Mouse (Mus musculus): ENCODE results near the gene Zcchc7.
"Not testable (repeated sequence)": the region's sequence is repeated elsewhere in the genome, so short reads cannot be mapped to it uniquely, and the experiment has no call there.

Gene Zcchc7

DNA sequence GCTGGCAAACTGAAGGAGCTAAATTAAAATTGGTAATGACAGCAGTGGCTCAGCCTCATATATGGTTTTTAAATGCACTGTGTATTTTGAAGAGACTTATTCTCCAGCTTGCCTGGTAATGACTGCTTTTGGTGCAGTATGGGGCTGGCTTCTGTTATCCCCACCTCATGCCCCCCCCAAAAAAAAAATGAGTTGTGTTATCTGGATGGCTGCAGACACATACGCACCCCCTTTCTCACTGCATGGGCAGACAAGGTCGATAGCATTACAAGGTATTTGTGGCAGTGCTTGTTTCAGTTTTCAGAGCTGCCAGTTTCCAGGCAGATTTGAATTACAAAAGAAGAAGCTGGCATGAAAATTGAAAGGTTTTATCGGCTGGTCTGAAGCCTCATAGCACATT is 162.2 kb downstream of the Zcchc7 start:
- no peak for DNase-seq

DNA sequence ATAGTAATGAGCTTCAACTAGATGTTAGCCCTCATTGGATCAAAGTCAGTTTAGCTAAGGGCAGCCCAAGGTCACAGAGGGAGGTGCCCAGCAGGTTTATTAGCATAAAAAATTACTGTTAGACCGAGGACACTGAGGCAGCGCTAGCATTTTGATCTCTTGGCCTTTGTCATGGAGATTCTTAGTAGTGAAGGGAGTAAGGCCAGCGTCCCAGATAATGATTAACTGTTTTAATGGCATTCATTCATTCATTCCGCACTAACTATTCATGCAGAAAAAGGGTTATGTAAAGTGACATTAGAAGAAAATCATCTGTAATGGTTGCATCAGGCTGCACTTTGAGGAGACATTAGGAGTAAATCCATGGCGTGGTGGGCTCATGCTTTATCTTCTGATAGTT is 165.2 kb downstream of the Zcchc7 start:
- no peak for DNase-seq

DNA sequence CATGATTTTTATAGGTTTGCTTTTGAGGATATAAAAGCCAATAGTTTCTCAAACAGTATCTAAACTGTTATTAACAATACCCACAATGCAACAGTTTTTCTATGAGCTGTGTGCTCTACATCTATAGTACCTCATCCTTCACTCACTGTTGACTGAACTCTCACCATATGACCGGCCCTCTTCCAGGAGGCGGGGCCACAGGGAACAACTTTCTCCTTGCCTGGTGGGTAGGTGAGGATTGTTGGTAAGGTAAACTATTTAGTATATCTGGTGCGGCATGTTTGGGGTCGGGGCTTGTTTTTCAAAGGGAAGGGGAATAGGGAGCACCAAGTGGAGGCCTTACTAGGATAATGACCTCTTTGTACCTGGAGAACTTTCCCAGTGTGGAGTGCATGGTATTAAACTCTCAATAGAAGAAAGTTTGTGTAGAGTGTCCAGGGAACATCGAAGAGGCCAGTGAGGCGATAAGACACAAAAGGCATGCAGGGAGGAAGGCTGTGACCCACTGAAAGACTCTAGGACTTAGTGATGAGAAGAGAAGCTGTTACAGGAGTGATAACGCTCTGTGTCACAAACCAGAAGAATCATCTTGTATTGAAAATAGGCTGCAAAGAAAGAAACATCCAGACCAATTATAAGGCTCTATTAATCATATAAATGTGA is 166.9 kb downstream of the Zcchc7 start:
- no peak for DNase-seq

DNA sequence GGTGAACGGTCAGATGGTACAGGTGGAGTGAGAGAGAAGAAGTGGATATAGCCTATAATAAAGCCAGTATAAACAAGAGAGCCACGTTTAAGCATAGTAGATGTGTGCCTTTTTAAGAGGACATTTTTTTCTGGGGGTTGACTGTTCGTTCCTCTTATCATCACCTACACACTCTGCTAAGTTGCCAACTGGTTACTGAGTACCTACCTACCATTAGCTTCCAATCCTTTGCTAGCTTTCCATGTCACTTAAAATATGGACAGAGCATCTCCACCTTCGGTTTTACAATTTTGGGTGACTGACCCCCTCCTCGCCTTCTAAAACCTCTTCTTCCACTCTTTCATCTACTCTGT is 167.4 kb downstream of the Zcchc7 start:
- no peak for DNase-seq

DNA sequence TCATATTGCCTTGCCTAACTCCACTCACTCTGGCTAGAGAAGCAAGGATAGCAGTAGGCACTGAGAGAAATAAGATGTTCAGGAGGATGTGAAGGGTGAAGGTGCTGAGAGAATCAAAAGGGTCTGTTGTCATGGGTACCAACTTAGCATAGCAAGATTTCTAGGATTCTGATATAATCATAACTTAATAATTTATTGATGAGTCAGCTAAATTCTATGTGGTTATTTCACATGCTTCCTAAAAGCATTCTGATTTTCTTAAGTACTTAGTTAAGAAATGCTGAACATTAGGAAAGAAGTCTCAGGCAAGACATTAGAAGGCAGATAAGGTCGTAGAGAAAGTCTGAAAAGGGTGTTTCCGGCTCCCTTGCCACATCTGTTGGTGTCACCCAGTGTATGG is 172.3 kb downstream of the Zcchc7 start:
- no peak for DNase-seq

DNA sequence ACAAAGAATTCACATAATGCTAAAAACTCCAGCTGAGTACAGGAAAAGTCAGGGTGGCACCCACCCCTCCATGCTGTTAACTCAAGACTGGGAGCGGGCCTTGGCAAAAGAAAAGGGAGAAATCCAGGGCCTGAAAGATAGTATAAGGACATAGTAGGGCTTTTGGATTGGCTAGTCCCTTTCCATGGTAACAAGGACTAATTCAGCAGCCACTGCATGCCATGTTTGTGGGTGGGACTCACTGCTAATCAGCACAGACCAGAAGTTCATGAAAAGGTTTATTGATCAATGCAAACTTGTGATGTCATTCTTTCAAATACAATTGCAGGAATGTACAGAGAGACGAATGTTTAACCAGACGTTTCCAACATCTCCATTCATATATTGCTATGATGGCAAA is 173.1 kb downstream of the Zcchc7 start:
- no peak for DNase-seq

DNA sequence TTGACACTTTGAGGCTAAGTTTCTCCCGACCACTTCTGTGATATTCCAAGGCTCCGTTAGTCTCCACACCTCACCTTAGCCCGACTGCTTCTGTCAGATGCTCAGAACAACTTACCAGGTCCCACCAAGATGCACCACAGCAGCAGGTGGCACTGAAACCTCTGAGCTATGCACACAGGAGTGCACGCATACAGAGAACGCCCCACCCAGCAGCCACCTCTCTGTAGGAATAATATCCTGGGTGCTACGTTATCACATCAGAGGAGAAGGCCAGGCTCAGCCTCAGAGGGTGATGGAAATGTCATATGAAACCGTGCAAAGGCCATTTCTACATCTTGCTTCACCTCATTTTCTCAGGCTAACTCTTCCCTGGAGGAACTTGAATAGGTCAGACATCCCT is 174.7 kb downstream of the Zcchc7 start:
- no peak for DNase-seq

DNA sequence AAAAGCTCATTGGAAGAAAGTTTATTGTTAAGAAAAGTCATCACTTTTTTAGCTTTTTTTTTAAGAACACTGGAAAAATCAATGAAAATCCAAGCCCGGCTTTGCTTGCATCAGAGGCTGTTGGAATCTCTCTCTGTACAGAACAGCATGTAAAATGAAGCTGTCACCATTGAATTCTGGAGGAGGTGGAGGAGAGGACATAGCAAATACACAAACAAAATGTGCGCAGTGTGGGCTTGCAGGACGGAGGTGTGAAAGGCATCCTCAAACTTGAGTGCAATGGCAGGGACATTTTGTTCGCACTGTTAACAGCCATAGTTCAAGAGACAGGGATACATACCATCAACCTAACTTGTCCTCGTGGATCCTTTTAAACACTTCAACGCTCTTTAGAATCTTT is 176.1 kb downstream of the Zcchc7 start:
- no peak for DNase-seq

DNA sequence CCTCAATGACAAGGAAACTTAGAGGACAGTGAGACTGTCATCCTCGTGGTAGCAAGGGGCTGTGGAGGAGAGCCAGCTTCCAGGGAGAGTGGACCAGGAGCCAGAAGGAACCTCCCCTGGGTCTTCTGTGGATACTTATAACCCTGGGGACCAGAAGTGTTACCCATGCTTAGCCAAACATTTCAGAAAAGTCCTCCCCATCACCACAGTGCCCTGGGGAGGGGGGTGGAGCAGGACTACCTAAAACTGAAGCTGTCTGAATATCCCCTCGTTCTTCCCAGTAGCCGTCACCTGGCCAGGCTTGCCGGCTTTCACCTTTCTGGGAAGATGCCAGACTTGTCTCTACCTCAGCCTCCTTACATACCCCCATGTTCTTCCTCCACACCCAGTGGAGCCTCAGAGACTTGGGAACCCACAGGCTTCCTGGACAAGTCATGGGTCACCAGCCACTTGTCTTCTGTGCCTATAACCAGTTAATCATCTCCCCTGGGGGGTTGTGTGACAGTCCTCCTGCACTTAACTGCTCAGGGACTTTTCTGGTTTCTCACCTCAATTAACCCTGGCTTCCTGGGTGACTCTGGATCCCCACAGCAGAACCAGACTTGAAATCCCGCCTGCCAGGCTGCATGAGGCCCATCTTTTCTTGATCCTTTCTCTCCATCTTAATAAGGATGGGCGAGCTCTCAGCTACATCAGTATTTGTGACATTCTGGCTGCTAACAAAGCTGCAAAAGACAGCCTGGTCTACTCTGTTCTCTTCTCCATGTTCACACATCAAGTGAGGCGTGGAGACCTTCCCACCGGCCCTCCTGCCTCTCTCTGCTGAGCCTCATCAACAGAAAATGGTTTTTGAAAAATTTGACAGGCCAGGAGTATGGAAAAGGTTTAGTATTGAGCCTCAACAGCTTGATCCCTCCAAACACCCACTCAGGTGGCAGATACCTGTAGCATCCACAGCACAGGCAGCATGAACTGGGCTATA is 183.0 kb downstream of the Zcchc7 start:
- DNase-seq, result no peak

DNA sequence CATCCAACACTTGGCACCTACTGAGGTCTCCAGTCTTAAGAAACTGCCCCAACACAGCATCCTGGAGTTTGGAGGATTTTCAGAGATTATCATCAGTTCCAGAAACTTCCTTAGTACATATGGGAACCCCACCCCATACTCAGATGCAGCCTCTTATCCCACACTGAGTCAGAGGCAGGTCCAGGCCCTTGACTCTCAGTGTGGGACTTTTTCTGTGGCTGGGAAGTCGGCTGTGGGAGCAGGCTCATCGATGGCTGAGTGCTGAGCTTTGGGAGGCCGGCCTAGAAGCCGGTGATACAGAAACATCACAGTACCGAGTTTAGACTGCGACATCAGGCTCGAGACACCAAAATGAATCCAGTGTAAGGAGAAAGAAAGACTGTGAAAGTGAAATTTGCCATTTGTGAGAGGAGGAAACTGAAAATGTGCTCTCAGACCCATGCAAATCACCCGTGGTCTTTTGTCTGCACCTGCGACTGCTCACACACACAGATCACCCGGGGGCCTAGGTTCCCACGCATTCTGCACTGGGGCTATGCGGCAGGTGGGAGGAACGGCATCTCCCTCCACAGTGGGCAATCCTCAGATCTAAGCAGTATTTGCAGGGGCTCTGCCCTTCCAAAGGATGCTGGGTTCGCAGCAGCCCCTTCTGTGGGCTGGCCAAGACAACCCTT is 184.0 kb downstream of the Zcchc7 start:
- no peak for DNase-seq

DNA sequence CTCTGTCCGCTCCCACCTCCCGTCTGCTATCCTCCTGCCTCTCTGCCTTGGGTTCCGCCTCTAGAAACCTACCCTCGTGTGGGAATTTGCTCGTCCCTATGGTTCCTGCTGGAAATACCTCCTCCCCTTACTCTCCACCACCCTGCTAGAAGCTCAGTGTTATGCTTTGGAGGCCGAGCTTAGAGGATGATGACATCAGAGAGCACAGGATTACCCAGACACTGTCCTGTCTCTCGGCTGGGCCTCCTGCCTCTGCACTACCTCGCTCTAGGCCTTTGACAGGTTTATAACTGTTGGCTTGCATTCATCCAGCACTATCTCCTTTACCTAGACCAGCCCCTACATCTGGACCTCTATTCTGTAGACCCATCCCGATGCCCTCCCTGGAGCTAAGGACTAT is 184.6 kb downstream of the Zcchc7 start:
- no peak for DNase-seq

DNA sequence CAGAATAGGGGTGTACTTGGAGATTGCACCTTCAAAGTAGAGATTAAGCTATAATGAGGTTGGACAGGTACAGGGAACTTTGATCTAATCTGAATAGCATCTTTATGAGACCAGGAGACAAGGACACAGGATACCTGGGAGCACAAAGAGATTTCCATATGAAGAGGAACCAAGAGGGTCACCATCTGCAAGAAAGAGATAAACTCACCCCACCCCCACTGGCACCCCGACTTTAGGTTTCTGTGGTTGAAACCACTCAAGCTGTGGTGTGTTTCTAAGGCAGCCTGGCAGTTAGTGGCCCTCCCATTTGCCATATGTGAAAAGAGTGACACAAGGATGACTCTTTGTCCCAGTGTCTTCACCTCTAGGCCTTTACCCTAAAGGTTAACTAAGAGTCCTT is 186.6 kb downstream of the Zcchc7 start:
- DNase-seq, result no peak

DNA sequence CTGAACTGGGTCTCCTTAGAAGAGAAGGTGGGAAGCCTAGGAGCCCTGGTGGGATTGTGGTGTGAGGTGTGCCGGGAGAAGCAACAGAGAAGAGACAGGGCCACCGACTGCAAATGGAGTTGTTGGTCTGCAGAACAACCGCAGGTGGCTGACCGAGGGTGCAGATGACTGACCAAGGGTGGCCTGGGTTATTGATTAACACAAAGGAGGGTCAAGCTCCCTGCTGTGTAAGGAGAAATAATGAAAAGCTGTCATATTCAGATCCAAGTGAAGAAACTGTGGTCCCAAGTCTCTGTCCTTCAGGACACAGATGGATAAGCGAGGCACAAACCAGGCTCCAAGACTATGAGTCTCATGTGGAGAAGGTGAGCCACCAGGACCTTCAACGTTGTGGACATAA is 187.8 kb downstream of the Zcchc7 start:
- DNase-seq, result no peak

DNA sequence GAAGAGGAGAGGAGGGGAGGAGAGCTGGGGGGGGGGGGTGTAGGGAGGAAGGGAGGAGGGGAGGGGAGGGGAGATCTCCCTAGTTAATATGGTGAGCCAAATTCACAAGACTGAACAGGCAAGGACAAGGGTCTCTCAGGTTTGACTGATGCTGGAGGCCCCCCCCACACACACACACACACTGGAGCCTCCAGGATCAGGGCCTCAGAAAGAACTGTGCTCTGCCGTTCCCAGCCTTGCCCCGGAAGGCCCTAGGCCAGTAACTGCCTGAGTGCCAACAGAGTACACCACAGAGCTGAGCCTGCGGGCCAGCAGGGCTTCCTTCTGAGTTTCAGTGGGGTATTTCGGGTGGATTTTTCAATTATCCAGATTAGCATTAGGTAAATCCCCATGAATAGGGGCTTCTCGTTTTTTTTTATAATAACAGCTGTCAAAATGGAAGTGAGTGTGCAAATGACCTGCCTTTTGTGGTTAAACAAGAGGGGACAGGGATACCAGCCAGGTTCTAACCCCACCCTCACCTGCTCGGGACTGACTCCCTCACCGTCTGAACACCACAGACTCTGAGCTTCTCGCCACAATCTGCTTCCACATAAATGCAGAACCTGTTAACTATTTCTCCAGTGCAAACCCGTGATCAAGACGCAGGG is 188.9 kb downstream of the Zcchc7 start:
- DNase-seq, result no peak

DNA sequence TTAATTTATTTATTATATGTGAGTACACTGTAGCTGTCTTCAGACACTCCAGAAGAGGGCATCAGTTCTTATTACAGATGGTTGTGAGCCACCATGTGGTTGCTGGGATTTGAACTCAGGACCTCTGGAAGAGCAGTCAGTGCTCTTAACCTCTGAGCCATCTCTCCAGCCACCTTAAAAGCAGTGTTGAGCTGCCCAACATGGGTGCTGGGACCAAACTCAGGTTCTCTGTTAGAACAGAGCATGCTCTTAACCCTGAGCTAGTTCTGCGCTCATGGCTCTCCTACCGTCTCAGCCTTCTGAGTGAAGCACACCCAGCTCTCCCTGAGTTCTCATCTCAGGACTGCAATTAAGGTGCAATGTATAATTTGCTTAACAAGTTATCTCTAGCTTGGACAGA is 190.4 kb downstream of the Zcchc7 start:
- not testable (repeated sequence) for DNase-seq

DNA sequence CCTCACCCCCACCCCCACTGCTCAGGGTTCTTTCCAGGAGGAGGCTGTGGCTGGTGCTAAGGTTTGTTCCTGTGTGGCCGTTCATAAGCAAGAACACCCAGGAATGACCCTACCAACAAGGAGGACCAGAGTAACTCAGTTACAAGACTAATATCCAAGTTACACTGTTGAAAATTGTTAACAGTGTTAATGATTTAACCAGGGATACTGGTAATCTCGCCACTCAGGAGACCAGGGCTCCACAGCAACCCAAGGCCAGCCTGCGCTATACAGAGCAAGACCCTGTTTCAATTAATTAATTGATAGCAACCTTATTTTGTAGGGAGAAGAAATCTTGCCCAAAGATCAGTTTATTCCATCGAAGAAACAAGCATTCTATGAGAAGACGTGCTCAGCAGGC is 191.8 kb downstream of the Zcchc7 start:
- DNase-seq, result no peak

DNA sequence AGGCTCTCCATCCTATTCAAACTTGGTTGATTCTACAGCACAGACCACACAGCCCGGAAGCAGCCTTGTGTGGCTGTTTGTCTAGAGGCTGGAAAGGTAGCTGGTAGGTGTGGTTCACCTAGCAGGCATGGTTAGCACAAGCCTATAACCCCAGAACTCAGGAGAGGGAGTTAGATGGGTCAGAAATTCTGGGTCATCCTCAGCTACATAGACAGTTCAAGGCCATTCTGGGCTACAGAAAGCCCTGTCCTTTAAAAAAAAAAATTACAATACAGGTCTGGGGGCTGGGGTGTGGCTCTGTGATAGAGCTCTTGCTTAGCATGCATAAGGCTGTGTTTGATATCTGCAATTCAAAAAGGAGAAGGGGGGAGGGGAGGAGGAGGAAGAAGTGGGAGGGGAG is 192.6 kb downstream of the Zcchc7 start:
- no peak for DNase-seq

DNA sequence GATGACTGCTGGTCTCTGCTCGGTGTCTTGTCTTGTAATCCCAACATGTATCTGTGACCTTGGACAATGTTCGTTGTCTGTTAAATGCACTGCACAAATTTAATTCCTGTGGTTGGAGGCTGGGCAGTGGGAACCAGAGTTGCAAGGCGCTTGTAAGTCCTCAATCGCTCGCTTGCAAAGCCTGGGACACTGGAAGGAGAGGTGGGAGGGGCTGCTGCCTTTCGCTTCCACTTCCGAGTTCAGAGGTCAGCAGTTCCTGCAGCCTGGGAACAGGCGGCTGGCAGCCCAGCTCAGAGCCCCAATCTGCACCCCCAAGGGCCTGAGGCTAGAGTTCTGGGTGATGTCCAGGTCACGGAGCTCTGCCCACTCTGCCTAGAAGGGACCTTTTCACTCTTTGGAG is 197.4 kb downstream of the Zcchc7 start:
- no peak for DNase-seq

DNA sequence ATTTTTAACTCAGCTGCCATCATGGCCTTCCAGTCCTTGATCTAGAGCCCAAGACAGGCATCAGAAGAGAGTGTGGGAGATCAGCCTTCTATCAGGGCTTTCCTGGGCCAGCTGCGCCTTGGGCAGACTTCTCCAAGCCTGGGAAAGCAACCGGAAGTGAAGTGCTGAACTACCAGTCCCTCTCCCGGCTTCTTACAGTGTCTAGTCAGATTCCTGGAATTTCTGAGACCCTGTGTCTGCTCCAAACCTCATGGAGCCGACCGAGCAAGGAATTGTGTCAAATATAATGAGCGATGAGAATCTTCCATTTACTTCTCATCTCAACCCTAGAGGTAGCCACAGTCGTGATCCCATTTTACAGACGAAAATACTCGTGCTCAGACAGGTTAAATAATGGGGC is 203.1 kb downstream of the Zcchc7 start:
- DNase-seq, result no peak

DNA sequence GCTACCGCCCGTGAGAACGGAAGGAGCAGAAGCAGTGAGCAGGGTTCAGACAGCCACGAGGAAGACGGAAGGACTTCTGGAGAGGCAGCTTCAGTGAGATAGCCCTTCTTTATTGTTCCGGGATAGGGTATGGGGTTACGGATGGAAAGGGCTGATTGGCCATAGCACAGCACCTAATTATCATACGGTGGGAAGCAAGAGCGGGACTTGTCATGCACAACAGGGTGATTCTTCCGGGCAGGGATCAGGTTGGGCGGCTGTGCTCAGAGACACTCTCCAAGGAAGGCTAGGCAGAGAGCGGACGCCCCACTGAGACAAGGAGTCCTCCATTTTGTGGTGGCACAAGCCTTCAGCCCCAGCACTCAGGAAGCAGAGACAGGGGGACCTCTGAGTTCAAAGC is 203.5 kb downstream of the Zcchc7 start:
- no peak for DNase-seq

DNA sequence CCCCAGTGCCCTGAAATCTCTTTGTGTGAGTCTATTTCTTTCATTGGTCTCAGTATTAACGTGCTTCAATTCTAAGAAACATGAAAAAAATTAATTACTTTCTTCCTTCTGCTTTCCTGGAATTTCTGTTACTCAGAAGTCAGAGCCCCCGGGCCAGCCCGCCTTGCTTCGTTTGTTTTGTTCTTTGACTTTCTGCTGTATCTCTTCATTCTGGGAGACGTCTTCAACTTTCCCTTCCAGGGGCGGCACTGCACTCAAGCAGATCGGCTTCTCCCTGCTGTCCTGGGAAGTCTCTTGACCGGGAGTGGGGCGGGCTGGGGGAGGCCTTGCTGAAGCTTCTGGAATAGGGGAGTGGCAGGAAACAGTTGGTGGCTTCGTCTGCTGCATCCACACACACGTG is 207.5 kb downstream of the Zcchc7 start:
- DNase-seq, result no peak

DNA sequence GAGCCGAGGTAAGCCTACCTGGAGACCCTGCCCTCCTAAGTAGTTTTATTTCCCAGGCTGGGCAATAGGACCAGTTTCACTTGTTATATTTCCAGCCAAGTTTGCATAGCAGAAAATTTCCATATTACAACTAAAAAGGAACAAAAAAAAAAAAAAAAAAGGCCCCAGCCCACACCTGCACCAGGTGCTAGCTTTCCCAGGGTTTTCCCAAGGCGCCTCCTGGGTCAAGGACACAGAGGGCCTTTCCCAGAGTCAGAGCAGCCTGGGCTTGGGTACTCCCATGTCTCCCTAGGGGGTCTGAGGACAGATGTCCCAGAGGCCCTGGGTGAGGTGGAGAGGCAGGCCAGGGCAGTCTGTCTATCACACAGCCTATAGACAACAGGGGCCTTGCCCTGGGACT is 209.5 kb downstream of the Zcchc7 start:
- no peak for DNase-seq

DNA sequence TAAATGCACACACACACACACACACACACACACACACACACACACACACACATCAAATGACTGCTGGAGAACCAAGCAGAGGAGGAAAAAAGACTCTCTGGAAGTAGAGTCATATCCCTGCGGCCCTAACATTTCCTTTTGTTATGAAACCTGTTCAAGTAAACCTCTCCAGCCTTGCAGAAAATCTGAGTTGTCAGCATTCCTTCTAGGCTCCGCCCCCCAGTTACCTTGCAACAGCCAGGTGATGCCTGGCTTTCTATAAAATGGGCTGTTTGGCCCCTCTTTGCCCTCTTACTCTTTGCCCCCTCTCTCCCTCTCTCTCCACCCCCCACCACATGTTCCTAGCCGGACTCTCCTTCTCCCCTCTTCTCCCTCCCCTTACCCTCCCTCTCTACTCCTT is 210.1 kb downstream of the Zcchc7 start:
- no peak for DNase-seq
